In genomic region chr10:35835257-35835656, GRCm38 (mm10) we compare ENCODE assay signal across 15 mouse cellular contexts.
DNase-seq lines count a peak whose midpoint lies in the region.
"Had no signal": no experiment of that assay in that cellular context is flagged by ENCODE, and none has a peak within 500 bp of the region (broad histone marks: within the 10 kb centered on the region; RNA-seq: fewer than 3 reads in every experiment).

No protein-coding gene starts in this region.

- DNase-seq in ES-CJ7 (ENCODE audit: low read depth, low spot score) = peak; percentile 90
- peak; percentile 98 for DNase-seq in R1 (ENCODE audit: low read depth, low spot score)
- DNase-seq in retina, embryonic 14.5 days (ENCODE audit: low spot score) = no peak
- no peak for DNase-seq in kidney, postnatal 36 days
- DNase-seq in urinary bladder, postnatal 25 days (ENCODE audit: low spot score) = no peak
- DNase-seq: adrenal gland, adult 8-10 months; adrenal gland, postnatal 14 days; adrenal gland, postnatal 36 days; cerebellum, adult 11-12 months; cerebellum, adult 2 months; cerebellum, adult 9-10 months; cerebellum, postnatal 10 days; cerebellum, postnatal 25 days; embryo, embryonic 11 days; forebrain, postnatal 0 days had no signal

Comparison
In these comparisons a context has a peak if more than half of its experiments do, and no peak if none do; other contexts are left out.
1. DNase-seq: peak in ES-CJ7 (single experiment) and R1 (single experiment); none in retina, embryonic 14.5 days (single experiment), kidney, postnatal 36 days (0 of 2) and urinary bladder, postnatal 25 days (single experiment).